In genomic region chr7:101949008-101949407, GRCm38 (mm10) we compare ENCODE assay signal across 14 mouse cellular contexts. TPM values are rescaled to one million over a fixed set of nuclear protein-coding genes. Genes with fewer than 3 reads are reported as not detected.
DNase-seq lines count a peak whose midpoint lies in the region; ATAC-seq and TF ChIP-seq lines count a peak whose summit lies in the region.
"Not testable (repeated sequence)": the region's sequence is repeated elsewhere in the genome, so short reads cannot be mapped to it uniquely, and the experiment has no call there.
"Had no signal": no experiment of that assay in that cellular context is flagged by ENCODE, and none has a peak within 500 bp of the region (broad histone marks: within the 10 kb centered on the region; RNA-seq: fewer than 3 reads in every experiment).

No protein-coding gene starts in this region.

- not testable (repeated sequence) for H3K27ac ChIP-seq in CH12.LX (ENCODE audit: insufficient read depth, low read depth); heart, embryonic 10.5 days; intestine, embryonic 14.5 days (ENCODE audit: low read depth)
- H3K27ac ChIP-seq in bone marrow macrophage, adult 2 months (ENCODE audit: insufficient read depth, low read depth, low read length) = 0 out of 2 replicates have a peak overlapping the region, but pooled peaks have one; percentile 21

- H3K4me2 ChIP-seq in CH12.LX (ENCODE audit: insufficient read depth, low read depth, poor library complexity, severe bottlenecking) = peak overlapping the region; percentile 90
- H3K4me2 ChIP-seq in intestine, embryonic 14.5 days (ENCODE audit: low read length) = not testable (repeated sequence)

- TF ChIP-seq CTCF in CH12.LX (conservative IDR thresholded peaks at IDR 0.05 in 1 of 2, IDR thresholded peaks at IDR 0.05 in 1 of 2; ENCODE audit: low read depth in 2 of 2, low read length in 2 of 2); bone marrow macrophage, adult 2 months (IDR thresholded peaks at IDR 0.05; ENCODE audit: low read depth, low read length): not testable (repeated sequence)

- peaks cover 0 to 23% of the 10 kb centered on the region in 2 experiments; a peak in 2 of 4 replicates for H3K4me1 ChIP-seq in CH12.LX (ENCODE audit: control insufficient read depth in 1 of 2, insufficient read depth in 2 of 2)
- peaks cover 11% of the 10 kb centered on the region for H3K4me1 ChIP-seq in bone marrow macrophage, adult 2 months (ENCODE audit: control insufficient read depth, insufficient read depth, low read length)
- H3K4me1 ChIP-seq in heart, embryonic 10.5 days; intestine, embryonic 14.5 days (replicated peaks; ENCODE audit: control insufficient read depth, insufficient read depth, low read length): not testable (repeated sequence)

- TF ChIP-seq POLR2A in CH12.LX (IDR thresholded peaks at IDR 0.05; ENCODE audit: low read depth, low read length); bone marrow macrophage, adult 2 months (IDR thresholded peaks at IDR 0.05; ENCODE audit: borderline replicate concordance, low read depth, low read length): not testable (repeated sequence)

- TF ChIP-seq RAD21 in CH12.LX (IDR thresholded peaks at IDR 0.05; ENCODE audit: low read depth, low read length) = not testable (repeated sequence)

- in situ Hi-C loops in CH12.LX (cut with MboI; ENCODE audit: low pct_ligation_motif_present, low pct_unique_long_range_greater_than_20kb, low sequenced_read_pairs) = not testable (repeated sequence)

- peaks cover 20% of the 10 kb centered on the region for H3K79me2 ChIP-seq in CH12.LX (replicated peaks; ENCODE audit: control insufficient read depth, extremely low read depth, insufficient read depth, poor library complexity, severe bottlenecking)

- DNase-seq in B cell, adult 2 months = peak; percentile 47 to 53
- DNase-seq in CH12.LX (ENCODE audit: extremely low read depth) = peak; percentile 38
- peak; percentile 42 for DNase-seq in heart, embryonic 10.5 days (ENCODE audit: low spot score)
- DNase-seq in intestine, embryonic 14.5 days (ENCODE audit: low spot score) = peak; percentile 34
- peak; percentile 4 to 29 for DNase-seq in spleen, postnatal 36 days (ENCODE audit: low spot score in 2 of 2)

- peak overlapping the region; percentile 44; the same call in 1 of the 2 replicates for H3K9ac ChIP-seq in CH12.LX (ENCODE audit: insufficient read depth, low read depth)
- not testable (repeated sequence) for H3K9ac ChIP-seq in intestine, embryonic 14.5 days (ENCODE audit: low read length)

- H3K4me3 ChIP-seq in CH12.LX (replicated peaks in 1 of 3; ENCODE audit: low read depth in 2 of 3, low read length in 2 of 3, poor library complexity in 1 of 3); bone marrow macrophage, adult 2 months (ENCODE audit: insufficient read depth, low read length); heart, embryonic 10.5 days; intestine, embryonic 14.5 days (ENCODE audit: low read depth, low read length): not testable (repeated sequence)

- not testable (repeated sequence) for H3K27me3 ChIP-seq in CH12.LX (replicated peaks); heart, embryonic 10.5 days (ENCODE audit: insufficient read depth, poor library complexity, severe bottlenecking); intestine, embryonic 14.5 days (replicated peaks; ENCODE audit: control insufficient read depth, insufficient read depth, low read length)

- 93% methylated on average over 5 of the region's 5 CpGs for WGBS in heart, embryonic 10.5 days
- WGBS in intestine, embryonic 14.5 days = 87% methylated on average over 5 of the region's 5 CpGs

- not testable (repeated sequence) for TF ChIP-seq EP300 in CH12.LX (IDR thresholded peaks at IDR 0.05; ENCODE audit: low read length)

- H3K36me3 ChIP-seq in CH12.LX (replicated peaks in 1 of 2; ENCODE audit: control insufficient read depth in 1 of 2, insufficient read depth in 1 of 2, low read length in 1 of 2) = peaks cover 0 to 17% of the 10 kb centered on the region in 2 experiments
- not testable (repeated sequence) for H3K36me3 ChIP-seq in heart, embryonic 10.5 days; intestine, embryonic 14.5 days (ENCODE audit: control insufficient read depth, insufficient read depth, low read length)

- ATAC-seq in intestine, embryonic 14.5 days (replicated peaks; ENCODE audit: low FRiP score, low TSS enrichment, low read depth) = not testable (repeated sequence)
- peak; percentile 76 for ATAC-seq in megakaryocyte progenitor cell, adult 5-6 weeks (replicated peaks; ENCODE audit: poor library complexity)

- dilution Hi-C loops in CH12.LX (cut with MboI; ENCODE audit: extremely low pct_ligation_motif_present, extremely low pct_unique_long_range_greater_than_20kb, low sequenced_read_pairs) = not testable (repeated sequence)

- not testable (repeated sequence) for H3K9me3 ChIP-seq in CH12.LX (replicated peaks; ENCODE audit: low read length); heart, embryonic 10.5 days; intestine, embryonic 14.5 days (ENCODE audit: control insufficient read depth, low read length)

RNA-seq across cellular contexts. Expression of gene Numa1, which starts 15.1 kb away (rescaled TPM):
- total RNA-seq in CH12.LX (2012; rRNA removed) = 56.4 and 57.6 TPM in 2 replicates
- total RNA-seq in CH12.LX (2014; rRNA removed) = 38.0 and 38.2 TPM in 2 replicates
- 75.7 and 79.5 TPM in 2 replicates for polyA plus RNA-seq in CH12.LX (2012; ENCODE audit: insufficient read length, low read depth)
- polyA plus RNA-seq in bone marrow macrophage, adult 2 months (2012; ENCODE audit: insufficient read depth, insufficient read length, missing spikeins) = 130 and 145 TPM in 2 replicates
- polyA plus RNA-seq in heart, embryonic 10.5 days (2016; fragmentation: Nextera tagmentation; extraction: Ambion mirVana) = 58.6 and 59.5 TPM in 2 replicates
- polyA plus RNA-seq in intestine, embryonic 14.5 days (2014; fragmentation: Nextera tagmentation; extraction: Ambion mirVana) = 99.6 and 101 TPM in 2 replicates
- total RNA-seq in megakaryocyte progenitor cell, adult 5-6 weeks (2015) = 83.1 and 93.8 TPM in 2 replicates
- 156 and 190 TPM in 2 replicates for total RNA-seq in megakaryocyte progenitor cell, adult 5-6 weeks (2017)

RNA-seq across cellular contexts. Expression of gene Lrrc51, which starts 15.3 kb away (rescaled TPM):
- total RNA-seq in CH12.LX (2012; rRNA removed) (3.9 and 5.6 TPM in 2 replicates), CH12.LX (2014; rRNA removed) (5.2 and 6.6 TPM in 2 replicates)
- 3.2 and 4.9 TPM in 2 replicates for polyA plus RNA-seq in CH12.LX (2012; ENCODE audit: insufficient read length, low read depth)
- 3.2 and 3.5 TPM in 2 replicates for polyA plus RNA-seq in bone marrow macrophage, adult 2 months (2012; ENCODE audit: insufficient read depth, insufficient read length, missing spikeins)
- polyA plus RNA-seq in heart, embryonic 10.5 days (2016; fragmentation: Nextera tagmentation; extraction: Ambion mirVana) = 7.6 and 9.4 TPM in 2 replicates
- 6.8 and 10.1 TPM in 2 replicates for polyA plus RNA-seq in intestine, embryonic 14.5 days (2014; fragmentation: Nextera tagmentation; extraction: Ambion mirVana)
- total RNA-seq in megakaryocyte progenitor cell, adult 5-6 weeks (2015) = 1.9 and 3.8 TPM in 2 replicates
- total RNA-seq in megakaryocyte progenitor cell, adult 5-6 weeks (2017) = 1.0 TPM in 1 of 2 replicates, not detected in the other

RNA-seq across cellular contexts. Expression of gene Tomt, which starts 42.8 kb away (rescaled TPM):
- total RNA-seq in CH12.LX (2012; rRNA removed) = 1.1 and 1.4 TPM in 2 replicates
- total RNA-seq in CH12.LX (2014; rRNA removed) = 0.07 and 0.22 TPM in 2 replicates
- polyA plus RNA-seq in CH12.LX (2012; ENCODE audit: insufficient read length, low read depth) = 1.3 TPM in 2 replicates
- 0.29 TPM in 1 of 2 replicates, not detected in the other for polyA plus RNA-seq in bone marrow macrophage, adult 2 months (2012; ENCODE audit: insufficient read depth, insufficient read length, missing spikeins)
- polyA plus RNA-seq in heart, embryonic 10.5 days (2016; fragmentation: Nextera tagmentation; extraction: Ambion mirVana) = 0.41 and 0.63 TPM in 2 replicates
- 0.44 and 0.97 TPM in 2 replicates for polyA plus RNA-seq in intestine, embryonic 14.5 days (2014; fragmentation: Nextera tagmentation; extraction: Ambion mirVana)
- total RNA-seq in megakaryocyte progenitor cell, adult 5-6 weeks (2015) = 0.10 TPM in 1 of 2 replicates, not detected in the other
- 0.07 TPM in 1 of 2 replicates, not detected in the other for total RNA-seq in megakaryocyte progenitor cell, adult 5-6 weeks (2017)
- total RNA-seq: adrenal gland, adult 2 months; adrenal gland, postnatal 25 days; gastrocnemius, adult 8-10 months; gastrocnemius, postnatal 36 days; heart, adult 2 months; heart, postnatal 25 days had no signal
- polyA plus RNA-seq: adrenal gland, adult 2 months; heart, adult 2 months; heart, embryonic 16.5 days had no signal

RNA-seq across cellular contexts. Expression of gene Lamtor1, which starts 43.3 kb away (rescaled TPM):
- total RNA-seq in CH12.LX (2012; rRNA removed) (68.6 and 77.9 TPM in 2 replicates), CH12.LX (2014; rRNA removed) (80.7 and 86.2 TPM in 2 replicates)
- polyA plus RNA-seq in CH12.LX (2012; ENCODE audit: insufficient read length, low read depth) = 107 and 124 TPM in 2 replicates
- 205 and 219 TPM in 2 replicates for polyA plus RNA-seq in bone marrow macrophage, adult 2 months (2012; ENCODE audit: insufficient read depth, insufficient read length, missing spikeins)
- polyA plus RNA-seq in heart, embryonic 10.5 days (2016; fragmentation: Nextera tagmentation; extraction: Ambion mirVana) = 169 and 176 TPM in 2 replicates
- polyA plus RNA-seq in intestine, embryonic 14.5 days (2014; fragmentation: Nextera tagmentation; extraction: Ambion mirVana) = 153 and 167 TPM in 2 replicates
- total RNA-seq in megakaryocyte progenitor cell, adult 5-6 weeks (2015) = 74.7 and 91.8 TPM in 2 replicates
- total RNA-seq in megakaryocyte progenitor cell, adult 5-6 weeks (2017) = 75.0 and 75.7 TPM in 2 replicates
